Mouse (Mus musculus) midbrain, embryonic 15.5 days (tissue): ENCODE results near the gene Nrxn1. TPM values are rescaled to one million over a fixed set of nuclear protein-coding genes. Genes with fewer than 3 reads are reported as not detected.
"Not testable (repeated sequence)": the region's sequence is repeated elsewhere in the genome, so short reads cannot be mapped to it uniquely, and the experiment has no call there.

Source experiments
- ATAC-seq: fragments of 200-750 bp; cut with Nextera tagmentation; replicated peaks from 2 replicates; pipeline ENCODE4 v1.8.0; 2017; ENCODE audit warnings: moderate TSS enrichment
- H3K27ac ChIP-seq: fragments of 300-500 bp; sonication (generic); 2 replicates; pipeline ENCODE4 v1.5.1; 2015; ENCODE audit warnings: mild to moderate bottlenecking, inconsistent platforms
- H3K27me3 ChIP-seq: fragments of 300-500 bp; sonication (generic); replicated peaks from 2 replicates; pipeline ENCODE4 v1.6.1; 2015; ENCODE audit warnings: inconsistent platforms
- H3K36me3 ChIP-seq: fragments of 300-500 bp; sonication (generic); replicated peaks from 2 replicates; pipeline ENCODE4 v1.6.1; 2015; ENCODE audit warnings: inconsistent platforms
- H3K4me1 ChIP-seq: fragments of 300-500 bp; sonication (generic); 2 replicates; pipeline ENCODE4 v1.6.1; 2015; ENCODE audit warnings: inconsistent platforms
- H3K4me2 ChIP-seq: fragments of 300-500 bp; sonication (generic); 2 replicates; pipeline ENCODE4 v1.6.1; 2015; ENCODE audit warnings: inconsistent platforms, mild to moderate bottlenecking, moderate library complexity
- H3K4me3 ChIP-seq: fragments of 300-500 bp; sonication (generic); 2 replicates; pipeline ENCODE4 v1.5.1; 2015; ENCODE audit warnings: mild to moderate bottlenecking, inconsistent platforms
- H3K9ac ChIP-seq: fragments of 300-500 bp; sonication (generic); 2 replicates; pipeline ENCODE4 v1.6.1; 2015; ENCODE audit warnings: mild to moderate bottlenecking, inconsistent platforms
- H3K9me3 ChIP-seq: fragments of 300-500 bp; sonication (generic); 2 replicates; pipeline ENCODE4 v1.6.1; 2016; ENCODE audit warnings: inconsistent platforms
- WGBS: fragments of 180-500 bp; shearing (Covaris S2); methylation state at CpG from one replicate; pipeline ENCODE4 v1.1.7; 2015; ENCODE audit warnings: mixed read lengths; 5-methylcytosine and 5-hydroxymethylcytosine counted together
- polyA plus RNA-seq: library from polyadenylated mRNA; unstranded; fragments of >200 nt; fragmentation: Nextera tagmentation; extraction: Ambion mirVana; gene quantifications from 2 replicates; pipeline ENCODE4 v1.2.1, GENCODE M21; 2015

Nrxn1 gene
- polyA plus RNA-seq, 1 experiment from 2014 or later: 210 TPM

- no peak overlapping the region for H3K27ac ChIP-seq
- no peaks in the 10 kb centered on the region for H3K27me3 ChIP-seq
- ATAC-seq: no peak
- no peak overlapping the region for H3K9ac ChIP-seq
- no peaks in the 10 kb centered on the region for H3K4me1 ChIP-seq
- no peaks in the 10 kb centered on the region for H3K36me3 ChIP-seq
- H3K4me3 ChIP-seq: no peak overlapping the region
- WGBS: 89% methylated on average over 3 of the region's 3 CpGs
- H3K9me3 ChIP-seq: no peaks in the 10 kb centered on the region
- no peak overlapping the region for H3K4me2 ChIP-seq
Observed at GRCm38 (mm10) chr17:90238964-90239363, 853.9 kb downstream of the Nrxn1 start.

GRCm38 (mm10) chr17:90238517-90238916 lies 854.4 kb downstream of the Nrxn1 start:
- 90% methylated on average over 2 of the region's 2 CpGs for WGBS
- no peaks in the 10 kb centered on the region for H3K9me3 ChIP-seq
- H3K4me1 ChIP-seq: no peaks in the 10 kb centered on the region
- no peaks in the 10 kb centered on the region for H3K27me3 ChIP-seq
- no peak overlapping the region for H3K9ac ChIP-seq
- no peak overlapping the region for H3K27ac ChIP-seq
- ATAC-seq: no peak
- H3K4me2 ChIP-seq: no peak overlapping the region
- H3K36me3 ChIP-seq: no peaks in the 10 kb centered on the region
- no peak overlapping the region for H3K4me3 ChIP-seq

DNA sequence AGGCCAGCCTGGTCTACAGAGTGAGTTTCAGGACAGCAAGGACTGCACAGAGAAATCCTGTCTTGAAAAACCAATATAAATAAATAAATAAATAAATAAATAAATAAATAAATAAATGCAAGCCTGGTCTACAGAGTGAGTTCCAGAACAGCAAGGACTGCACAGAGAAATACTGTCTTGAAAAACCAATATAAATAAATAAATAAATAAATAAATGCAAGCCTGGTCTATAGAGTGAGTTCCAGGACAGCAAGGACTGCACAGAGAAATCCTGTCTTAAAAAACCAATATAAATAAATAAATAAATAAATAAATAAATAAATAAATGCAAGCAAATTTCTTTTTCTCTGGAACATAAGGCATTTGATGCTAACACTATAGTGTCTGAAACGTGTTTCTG lies 857.2 kb downstream of the Nrxn1 start:
- not testable (repeated sequence) for H3K36me3 ChIP-seq
- peak; percentile 73 for ATAC-seq

DNA sequence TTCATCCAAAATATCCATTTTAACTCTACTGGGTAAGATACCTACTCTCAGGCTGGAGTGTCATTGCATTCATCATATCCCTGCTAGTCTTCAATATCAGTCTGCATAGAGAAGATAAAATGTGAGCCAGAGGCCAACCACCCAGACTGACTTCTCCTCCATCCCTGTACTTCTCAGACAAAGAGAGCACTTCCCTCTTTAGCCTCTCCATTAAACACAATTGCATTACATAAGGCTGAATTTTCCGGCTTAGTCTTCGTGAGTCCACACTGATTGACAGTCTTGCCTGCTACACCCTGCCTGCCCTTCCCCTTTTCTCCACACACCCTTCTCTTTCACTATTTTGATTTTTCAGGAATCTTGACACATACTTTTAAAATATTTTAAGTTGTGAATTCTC lies 858.1 kb downstream of the Nrxn1 start:
- H3K4me3 ChIP-seq: no peak overlapping the region
- no peaks in the 10 kb centered on the region for H3K4me1 ChIP-seq
- H3K4me2 ChIP-seq: no peak overlapping the region
- no peaks in the 10 kb centered on the region for H3K36me3 ChIP-seq
- WGBS: 75% methylated on average over 2 of the region's 2 CpGs
- no peak overlapping the region for H3K9ac ChIP-seq
- H3K9me3 ChIP-seq: no peaks in the 10 kb centered on the region
- no peak for ATAC-seq
- no peak overlapping the region for H3K27ac ChIP-seq
- no peaks in the 10 kb centered on the region for H3K27me3 ChIP-seq

More for the DNA sequence above, 857.2 kb downstream of the Nrxn1 start:
- not testable (repeated sequence) for H3K4me2 ChIP-seq, H3K27ac ChIP-seq, H3K4me3 ChIP-seq, H3K9ac ChIP-seq, H3K27me3 ChIP-seq, H3K4me1 ChIP-seq, H3K9me3 ChIP-seq
- WGBS: 88% methylated on average over 1 of the region's 1 CpGs

DNA sequence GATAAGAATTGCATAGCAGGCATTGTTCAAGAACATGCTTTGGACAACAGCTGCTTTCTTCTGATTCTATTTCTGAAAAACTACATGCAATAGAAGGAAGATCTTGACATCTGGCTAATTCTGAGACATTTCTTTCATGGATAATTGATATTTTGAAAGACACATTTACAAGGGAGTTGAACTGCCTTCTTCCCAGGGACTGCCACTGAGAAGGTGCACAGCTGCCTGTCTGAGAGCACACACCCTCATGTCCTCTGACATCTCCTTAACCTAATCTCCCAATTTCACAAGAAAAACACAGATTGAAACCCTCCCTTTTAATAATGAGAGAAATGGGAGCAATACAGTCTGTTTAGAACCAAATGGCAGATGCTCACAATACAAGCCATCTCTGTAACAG lies 884.3 kb downstream of the Nrxn1 start:
- no peak overlapping the region for H3K4me2 ChIP-seq
- no peak overlapping the region for H3K9ac ChIP-seq
- no peaks in the 10 kb centered on the region for H3K27me3 ChIP-seq
- no peak overlapping the region for H3K4me3 ChIP-seq
- H3K9me3 ChIP-seq: no peaks in the 10 kb centered on the region
- H3K36me3 ChIP-seq: no peaks in the 10 kb centered on the region
- H3K4me1 ChIP-seq: 0 out of 2 replicates have a peak, but pooled peaks cover 2% of the 10 kb centered on the region
- peak; percentile 25; the same call in 1 of the 2 replicates for ATAC-seq
- H3K27ac ChIP-seq: no peak overlapping the region

GRCm38 (mm10) chr17:90207617-90208016 lies 885.3 kb downstream of the Nrxn1 start:
- Histone ChIP-seq H3K27ac (no peak overlapping the region), H3K4me2 (no peak overlapping the region), H3K4me3 (no peak overlapping the region), H3K9me3 (no peaks in the 10 kb centered on the region), H3K9ac (no peak overlapping the region), H3K4me1 (0 out of 2 replicates have a peak, but pooled peaks cover 2% of the 10 kb centered on the region), H3K27me3 (no peaks in the 10 kb centered on the region), H3K36me3 (no peaks in the 10 kb centered on the region)
- 14% methylated on average over 5 of the region's 5 CpGs for WGBS
- ATAC-seq: peak; percentile 70; the same call in 1 of the 2 replicates

DNA sequence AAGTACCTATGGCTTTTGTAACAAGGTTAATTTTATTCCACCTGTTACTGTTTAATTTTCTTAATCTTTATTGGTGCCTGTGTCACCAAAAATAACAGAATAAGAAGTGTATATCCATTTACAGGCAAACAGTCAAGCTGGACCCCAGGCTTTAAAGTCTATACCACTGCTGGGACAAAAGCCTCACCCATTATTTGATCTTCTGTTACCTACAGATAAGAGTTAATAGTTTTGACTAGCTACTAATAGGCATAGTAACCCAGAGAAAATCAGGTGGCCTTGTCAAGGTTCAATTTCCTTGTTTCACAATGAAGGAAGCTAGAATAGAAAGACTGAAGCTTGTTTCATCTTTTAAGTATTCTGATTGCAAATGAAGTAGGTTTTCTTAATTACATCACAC lies 888.9 kb downstream of the Nrxn1 start:
- H3K9ac ChIP-seq: no peak overlapping the region
- no peak overlapping the region for H3K4me2 ChIP-seq
- no peaks in the 10 kb centered on the region for H3K9me3 ChIP-seq
- H3K36me3 ChIP-seq: no peaks in the 10 kb centered on the region
- H3K27ac ChIP-seq: no peak overlapping the region
- 0 out of 2 replicates have a peak, but pooled peaks cover 2% of the 10 kb centered on the region for H3K4me1 ChIP-seq
- ATAC-seq: no peak
- H3K27me3 ChIP-seq: no peaks in the 10 kb centered on the region
- no peak overlapping the region for H3K4me3 ChIP-seq

DNA sequence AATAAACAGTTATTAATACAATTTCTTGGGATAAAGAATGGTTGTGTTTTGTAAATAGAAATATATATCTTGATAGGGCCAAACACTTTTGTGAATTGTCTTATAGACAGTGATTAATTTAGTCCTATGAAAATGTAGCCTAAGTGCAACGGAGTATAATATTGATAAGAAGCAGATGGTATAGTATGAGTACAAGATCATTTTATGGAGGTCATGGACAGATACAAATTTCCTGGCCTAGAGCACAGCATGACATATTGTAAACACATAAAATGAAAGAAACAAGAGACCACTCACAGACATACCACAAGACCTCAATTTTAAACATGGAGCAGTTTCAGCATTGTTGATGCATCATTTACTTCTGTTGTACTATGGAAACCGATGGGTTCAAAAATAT lies 890.1 kb downstream of the Nrxn1 start:
- no peak for ATAC-seq
- WGBS: 91% methylated on average over 2 of the region's 2 CpGs
- Histone ChIP-seq H3K4me1 (0 out of 2 replicates have a peak, but pooled peaks cover 1% of the 10 kb centered on the region), H3K27me3 (no peaks in the 10 kb centered on the region), H3K4me2 (no peak overlapping the region), H3K9me3 (no peaks in the 10 kb centered on the region), H3K9ac (no peak overlapping the region), H3K36me3 (no peaks in the 10 kb centered on the region), H3K27ac (no peak overlapping the region), H3K4me3 (no peak overlapping the region)

- no peak overlapping the region for H3K4me2 ChIP-seq
- no peaks in the 10 kb centered on the region for H3K27me3 ChIP-seq
- no peaks in the 10 kb centered on the region for H3K36me3 ChIP-seq
- H3K9ac ChIP-seq: no peak overlapping the region
- ATAC-seq: 0 out of 2 replicates have a peak, but pooled peaks have one; percentile 63
- no peak overlapping the region for H3K4me3 ChIP-seq
- no peaks in the 10 kb centered on the region for H3K9me3 ChIP-seq
- WGBS: 0% methylated on average over 1 of the region's 1 CpGs
- H3K4me1 ChIP-seq: 0 out of 2 replicates have a peak, but pooled peaks cover 3% of the 10 kb centered on the region
- no peak overlapping the region; the same call in 1 of the 2 replicates for H3K27ac ChIP-seq
Observed at GRCm38 (mm10) chr17:90196772-90197171, 896.1 kb downstream of the Nrxn1 start.

GRCm38 (mm10) chr17:90141602-90142001 lies 951.3 kb downstream of the Nrxn1 start:
- Histone ChIP-seq H3K9ac (no peak overlapping the region), H3K4me1 (no peaks in the 10 kb centered on the region), H3K27ac (no peak overlapping the region), H3K36me3 (no peaks in the 10 kb centered on the region), H3K4me2 (no peak overlapping the region), H3K27me3 (no peaks in the 10 kb centered on the region), H3K4me3 (no peak overlapping the region), H3K9me3 (no peaks in the 10 kb centered on the region)
- ATAC-seq: no peak
- WGBS: 56% methylated on average over 4 of the region's 4 CpGs

DNA sequence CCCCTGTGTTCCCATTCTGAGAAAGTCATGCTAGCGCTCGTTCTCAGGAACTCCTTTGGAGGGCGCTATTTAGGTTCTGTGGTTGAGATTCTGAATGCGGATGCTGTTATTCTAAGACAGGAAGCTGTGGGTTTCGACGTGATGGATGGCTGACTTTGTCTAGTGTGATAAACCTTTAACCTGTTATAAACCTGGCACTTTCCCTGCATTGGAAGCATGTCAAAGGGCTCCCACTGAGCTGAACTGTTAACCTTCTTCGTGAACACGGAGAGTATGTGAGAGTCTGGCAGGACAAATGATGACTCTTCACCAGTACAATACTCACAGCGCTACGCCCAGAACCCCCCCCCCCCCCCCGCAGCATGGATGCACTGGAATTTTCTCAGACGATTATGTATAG lies 962.0 kb downstream of the Nrxn1 start:
- ATAC-seq: no peak
- H3K9me3 ChIP-seq: no peaks in the 10 kb centered on the region
- WGBS: 72% methylated on average over 12 of the region's 12 CpGs
- H3K27me3 ChIP-seq: no peaks in the 10 kb centered on the region
- no peaks in the 10 kb centered on the region for H3K4me1 ChIP-seq
- H3K4me3 ChIP-seq: no peak overlapping the region
- no peak overlapping the region for H3K4me2 ChIP-seq
- H3K27ac ChIP-seq: no peak overlapping the region
- H3K9ac ChIP-seq: no peak overlapping the region
- no peaks in the 10 kb centered on the region for H3K36me3 ChIP-seq

DNA sequence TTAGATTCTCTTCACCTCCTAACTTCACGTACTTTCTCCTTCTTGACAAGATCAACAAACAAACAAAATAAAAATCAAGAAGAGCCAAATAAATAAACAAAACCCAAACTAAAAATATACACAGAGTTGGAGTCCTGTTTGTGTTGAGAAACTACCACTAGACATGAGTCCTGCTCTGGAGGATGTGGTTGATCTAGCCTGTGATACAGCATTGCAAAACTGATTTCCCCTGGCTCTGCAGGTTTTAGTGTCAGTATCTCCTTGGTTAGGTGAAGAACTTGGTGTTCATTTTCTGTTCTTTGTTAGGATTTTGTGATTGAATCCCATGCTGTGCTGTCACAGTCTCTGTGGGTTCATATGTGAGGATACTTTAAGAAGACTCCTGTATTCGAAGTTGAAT lies 963.7 kb downstream of the Nrxn1 start:
- Histone ChIP-seq H3K4me3 (no peak overlapping the region), H3K36me3 (no peaks in the 10 kb centered on the region), H3K27me3 (no peaks in the 10 kb centered on the region), H3K9me3 (no peaks in the 10 kb centered on the region), H3K4me1 (no peaks in the 10 kb centered on the region), H3K4me2 (no peak overlapping the region), H3K9ac (no peak overlapping the region), H3K27ac (no peak overlapping the region)
- ATAC-seq: no peak
- 84% methylated on average over 2 of the region's 2 CpGs for WGBS

DNA sequence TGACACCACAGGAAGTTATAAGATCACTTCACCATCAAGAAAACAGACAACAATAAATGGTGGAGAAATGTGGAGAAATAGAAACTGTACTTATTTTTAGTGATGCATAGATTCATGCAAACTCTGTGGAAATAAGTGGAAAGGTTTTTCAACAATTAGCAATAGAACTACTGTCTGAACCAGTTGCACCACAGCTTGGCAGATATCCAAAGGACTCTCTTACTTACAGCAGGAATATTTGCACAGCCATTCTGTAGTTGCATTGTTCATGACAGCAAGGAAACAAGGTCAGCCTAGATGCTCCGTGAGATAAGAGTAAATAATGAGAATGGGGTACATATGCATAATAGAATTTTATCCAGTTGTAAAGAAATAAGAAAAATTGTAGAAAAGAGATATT lies 965.3 kb downstream of the Nrxn1 start:
- no peaks in the 10 kb centered on the region for H3K36me3 ChIP-seq
- no peaks in the 10 kb centered on the region for H3K9me3 ChIP-seq
- H3K27ac ChIP-seq: no peak overlapping the region
- no peak overlapping the region for H3K9ac ChIP-seq
- no peak for ATAC-seq
- 61% methylated on average over 1 of the region's 1 CpGs for WGBS
- no peaks in the 10 kb centered on the region for H3K27me3 ChIP-seq
- H3K4me1 ChIP-seq: no peaks in the 10 kb centered on the region
- H3K4me2 ChIP-seq: no peak overlapping the region
- H3K4me3 ChIP-seq: no peak overlapping the region
